In genomic region chr17:12292356-12292755, GRCm38 (mm10) we compare ENCODE assay signal across 27 mouse cellular contexts.
"Had no signal": no experiment of that assay in that cellular context is flagged by ENCODE, and none has a peak within 500 bp of the region (broad histone marks: within the 10 kb centered on the region; RNA-seq: fewer than 3 reads in every experiment).

No protein-coding gene starts in this region.

- DNase-seq: heart, postnatal 36 days; kidney, adult 18-20 months; kidney, adult 8-10 months; kidney, postnatal 10 days; kidney, postnatal 14 days; kidney, postnatal 25 days; layer of hippocampus, adult 9-11 months; layer of hippocampus, postnatal 36 days had no signal

- H3K4me2 ChIP-seq: heart, embryonic 11.5 days; heart, embryonic 12.5 days; heart, embryonic 13.5 days; heart, embryonic 15.5 days; hindbrain, embryonic 12.5 days; hindbrain, embryonic 13.5 days; hindbrain, embryonic 14.5 days; hindbrain, embryonic 15.5 days; intestine, embryonic 15.5 days; kidney, embryonic 15.5 days had no signal

- H3K9me3 ChIP-seq: heart, embryonic 13.5 days; heart, embryonic 15.5 days; hindbrain, embryonic 13.5 days; hindbrain, embryonic 15.5 days; intestine, embryonic 15.5 days had no signal

- H3K4me3 ChIP-seq: heart, embryonic 12.5 days; heart, embryonic 13.5 days; heart, embryonic 15.5 days; hindbrain, embryonic 10.5 days; hindbrain, embryonic 12.5 days; hindbrain, embryonic 13.5 days; hindbrain, embryonic 15.5 days; intestine, embryonic 15.5 days; kidney, embryonic 15.5 days; layer of hippocampus, adult 2 months; left cerebral cortex, adult 2 months had no signal

- H3K36me3 ChIP-seq: heart, embryonic 15.5 days; hindbrain, embryonic 13.5 days; hindbrain, embryonic 15.5 days; intestine, embryonic 15.5 days had no signal

- ATAC-seq: hindbrain, embryonic 16.5 days; hindbrain, postnatal 0 days; inflammation-experienced regulatory T-cells, adult 6 months; intestine, embryonic 15.5 days; intestine, embryonic 16.5 days; intestine, postnatal 0 days had no signal

- H3K27me3 ChIP-seq: heart, embryonic 12.5 days; heart, embryonic 13.5 days; heart, embryonic 15.5 days; hindbrain, embryonic 12.5 days; hindbrain, embryonic 13.5 days; hindbrain, embryonic 15.5 days; intestine, embryonic 15.5 days; kidney, embryonic 15.5 days had no signal

- H3K27ac ChIP-seq: heart, embryonic 13.5 days; heart, embryonic 15.5 days; hindbrain, embryonic 10.5 days; hindbrain, embryonic 12.5 days; hindbrain, embryonic 13.5 days; hindbrain, embryonic 14.5 days; hindbrain, embryonic 15.5 days; hindbrain, postnatal 0 days; intestine, embryonic 15.5 days; kidney, embryonic 15.5 days; kidney, postnatal 0 days; layer of hippocampus, adult 2 months; left cerebral cortex, adult 2 months had no signal

- H3K9ac ChIP-seq: heart, embryonic 12.5 days; heart, embryonic 13.5 days; heart, embryonic 15.5 days; hindbrain, embryonic 12.5 days; hindbrain, embryonic 13.5 days; hindbrain, embryonic 14.5 days; hindbrain, embryonic 15.5 days; intestine, embryonic 15.5 days; kidney, embryonic 15.5 days had no signal
